Mouse (Mus musculus) gastrocnemius, postnatal 25 days (tissue): ENCODE results near the gene Unc80. TPM values are rescaled to one million over a fixed set of nuclear protein-coding genes. Genes with fewer than 3 reads are reported as not detected.

Experiments
- DNase-seq: peaks from one replicate; pipeline ENCODE4 v3.0.0; 2022
- total RNA-seq, 2 experiments: library from RNA; stranded (reverse); gene quantifications; 1 replicate in 1 of 2; 2 replicates in 1 of 2; pipeline ENCODE4 v1.2.3; 2021

Gene Unc80
- total RNA-seq, 2 experiments from 2014 or later, result 0.05 to 0.13 TPM

DNA sequence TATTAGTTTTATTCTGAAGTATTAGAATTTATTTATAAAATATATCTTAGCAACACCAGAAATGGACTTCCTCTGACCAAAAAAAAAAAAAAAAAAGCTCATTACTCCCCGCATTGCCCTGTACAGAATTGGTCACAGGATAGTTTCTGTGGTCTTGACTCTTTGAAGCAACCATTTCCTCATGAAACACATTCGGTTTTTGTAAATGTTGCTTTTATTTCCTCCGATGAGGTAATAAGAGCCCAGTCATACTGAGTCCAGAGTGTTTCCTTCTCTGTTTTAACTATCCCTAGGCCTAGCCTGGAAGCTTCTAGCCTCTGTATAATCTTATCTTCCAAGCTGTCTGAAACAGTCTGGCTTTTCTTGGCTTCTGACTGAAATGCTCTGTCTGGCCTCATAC lies 244.7 kb downstream of the Unc80 start:
- no peak for DNase-seq

DNA sequence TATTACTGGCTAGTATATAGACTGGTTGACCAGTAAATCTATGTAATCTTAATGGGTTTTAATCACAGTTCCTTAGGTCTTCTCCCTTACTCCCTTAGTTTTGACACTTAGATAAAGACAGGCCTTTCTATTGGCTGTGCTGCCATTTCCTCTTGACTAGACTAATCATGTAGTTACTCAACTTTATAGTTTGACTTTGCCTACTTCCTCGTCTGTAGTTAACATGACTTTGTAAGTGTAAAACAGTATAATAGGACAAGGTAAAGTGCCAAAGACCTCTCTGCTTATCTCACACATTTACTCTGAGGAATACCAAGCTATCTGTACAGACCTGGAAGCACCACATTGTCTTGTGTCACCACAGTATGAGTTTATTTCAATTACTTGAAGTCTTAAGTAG lies 262.4 kb downstream of the Unc80 start:
- no peak for DNase-seq

Other genes starting within 250 kb of the Unc80 start
- gene Rpe, start 232.5 kb downstream of the Unc80 start, total RNA-seq, result 10 to 100 TPM in 1 of 2 experiments, 1 to 10 TPM in 1; 9.7 to 10.1 TPM